Mouse (Mus musculus) heart, postnatal 0 days (tissue): ENCODE data around the gene Zbtb8os. TPM values are rescaled to one million over a fixed set of nuclear protein-coding genes. Genes with fewer than 3 reads are reported as not detected.

Experiments used
- ATAC-seq: fragments of 200-750 bp; cut with Nextera tagmentation; 2 replicates; pipeline ENCODE4 v1.8.0; 2017; ENCODE audit warnings: low read depth, moderate number of reproducible peaks, moderate library complexity; ENCODE audit not compliant: insufficient read depth
- DNase-seq: peaks from one replicate; pipeline ENCODE4 v3.0.0-alpha.2; 2016; ENCODE audit warnings: low spot score
- H3K27ac ChIP-seq: fragments of 300-500 bp; sonication (generic); 2 replicates; pipeline ENCODE4 v1.5.1; 2014; ENCODE audit warnings: low read depth, mild to moderate bottlenecking
- H3K27me3 ChIP-seq: fragments of 300-500 bp; sonication (generic); 2 replicates; pipeline ENCODE4 v1.6.1; 2014; ENCODE audit warnings: low read length, mixed read lengths; ENCODE audit not compliant: control insufficient read depth, insufficient read depth
- H3K36me3 ChIP-seq: fragments of 300-500 bp; sonication (generic); replicated peaks from 2 replicates; pipeline ENCODE4 v1.6.1; 2014; ENCODE audit warnings: low read length, mixed read lengths; ENCODE audit not compliant: control insufficient read depth, insufficient read depth
- H3K4me1 ChIP-seq: fragments of 300-500 bp; sonication (generic); 2 replicates; pipeline ENCODE4 v1.6.1; 2014; ENCODE audit warnings: antibody characterized with exemption; ENCODE audit not compliant: control insufficient read depth, insufficient read depth
- H3K4me2 ChIP-seq: fragments of 300-500 bp; sonication (generic); 2 replicates; pipeline ENCODE4 v1.6.1; 2014; ENCODE audit warnings: low read depth, mild to moderate bottlenecking, low read length, moderate library complexity
- H3K4me3 ChIP-seq: fragments of 300-500 bp; sonication (generic); 2 replicates; pipeline ENCODE4 v1.5.1; 2014; ENCODE audit warnings: low read depth, low read length
- H3K9ac ChIP-seq: fragments of 300-500 bp; sonication (generic); replicated peaks from 2 replicates; pipeline ENCODE4 v1.6.1; 2014; ENCODE audit warnings: low read depth, low read length, mixed read lengths
- H3K9me3 ChIP-seq: fragments of 300-500 bp; sonication (generic); replicated peaks from 2 replicates; pipeline ENCODE4 v1.6.1; 2016; ENCODE audit warnings: low read length; ENCODE audit not compliant: control insufficient read depth
- CTCF ChIP-seq: IDR thresholded peaks from 2 replicates; pipeline ENCODE4 v1.5.1; 2016; ENCODE audit warnings: antibody characterized with exemption, control low read depth, low read depth
- EP300 ChIP-seq: IDR thresholded peaks from 2 replicates; pipeline ENCODE4 v1.6.1; 2016; ENCODE audit warnings: antibody characterized with exemption, low read depth
- WGBS: fragments of 180-500 bp; shearing (Covaris S2); extraction: QIAGEN DNeasy Blood & Tissue Kit; methylation state at CpG from one replicate; pipeline ENCODE4 v1.1.7; 2014; 5-methylcytosine and 5-hydroxymethylcytosine counted together
- polyA plus RNA-seq: library from polyadenylated mRNA; unstranded; fragments of >200 nt; fragmentation: Nextera tagmentation; extraction: Ambion mirVana; gene quantifications from 2 replicates; pipeline ENCODE4 v1.2.1, GENCODE M21; 2015
- total RNA-seq: library from RNA; depleted of rRNA; stranded (reverse); fragments of >200 nt; gene quantifications from 2 replicates; pipeline ENCODE4 v1.2.3, GENCODE M21; 2014; ENCODE audit warnings: low replicate concordance

Gene Zbtb8os
- total and polyA plus RNA-seq, 2 experiments from 2014 or later, result 13.5 to 32.2 TPM

DNA sequence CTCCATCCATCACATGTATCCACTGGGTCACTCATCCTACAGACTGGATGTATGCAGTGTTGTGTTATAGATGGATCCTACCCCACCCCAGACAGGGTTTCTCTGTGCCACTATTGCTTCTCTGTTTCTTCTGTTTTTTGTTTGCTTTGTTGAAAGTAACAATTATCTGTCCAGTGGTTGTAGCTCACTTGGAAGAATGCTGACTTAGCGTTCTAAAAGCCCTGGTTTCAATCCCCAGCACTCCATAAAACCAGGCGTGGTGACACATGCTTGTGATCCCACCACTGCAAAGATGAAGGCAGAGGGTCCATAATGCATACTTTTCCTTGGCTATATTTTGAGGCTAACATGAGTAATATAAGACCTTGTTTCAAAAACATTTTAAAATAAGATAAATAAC is 7.2 kb downstream of the Zbtb8os start:
- ATAC-seq, result no peak
- no peak overlapping the region for H3K4me2 ChIP-seq
- TF ChIP-seq EP300, result no peak
- H3K36me3 ChIP-seq, result peaks cover 29% of the 10 kb centered on the region
- H3K4me3 ChIP-seq, result no peak overlapping the region
- no peaks in the 10 kb centered on the region for H3K27me3 ChIP-seq
- H3K27ac ChIP-seq, result no peak overlapping the region
- no peak for DNase-seq
- 77% methylated on average over 2 of the region's 2 CpGs for WGBS
- no peaks in the 10 kb centered on the region for H3K4me1 ChIP-seq
- H3K9me3 ChIP-seq, result 0 out of 2 replicates have a peak, but pooled peaks cover 2% of the 10 kb centered on the region
- H3K9ac ChIP-seq, result no peak overlapping the region

DNA sequence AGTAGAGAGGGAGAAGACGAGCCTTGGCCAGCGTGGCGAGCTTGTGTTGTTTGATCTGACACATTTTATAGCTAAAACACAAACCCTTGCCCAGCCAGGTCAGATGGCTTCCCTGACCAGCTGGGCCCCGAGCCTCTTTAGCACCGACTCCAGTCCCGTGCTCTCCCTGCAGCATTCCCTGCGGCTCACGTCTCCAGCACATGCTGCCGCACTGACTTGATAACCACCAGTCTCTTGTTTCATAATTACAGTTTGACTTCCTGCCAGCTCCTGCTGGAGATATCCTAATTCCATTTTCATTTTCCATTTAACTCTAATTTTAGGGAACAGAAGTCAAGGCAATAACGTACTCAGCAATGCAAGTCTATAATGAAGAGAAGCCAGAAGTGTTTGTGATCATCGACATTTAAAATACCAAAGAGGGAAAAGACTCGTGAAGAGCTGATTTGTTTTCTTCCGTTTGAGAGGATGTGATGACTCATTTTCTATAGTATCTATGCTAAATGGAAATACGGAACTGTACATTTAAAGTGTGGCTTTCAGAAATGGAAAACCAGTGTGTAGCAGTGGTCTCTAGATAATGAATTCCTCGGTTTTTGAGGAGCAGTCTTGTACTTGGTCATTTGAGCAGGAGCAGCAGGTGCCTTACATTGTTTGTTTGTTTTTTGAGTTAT is 11.1 kb downstream of the Zbtb8os start:
- H3K36me3 ChIP-seq, result peaks cover 24% of the 10 kb centered on the region
- H3K27ac ChIP-seq, result peak overlapping the region; percentile 54
- H3K4me2 ChIP-seq, result no peak overlapping the region
- WGBS, result 31% methylated on average over 15 of the region's 15 CpGs
- H3K9me3 ChIP-seq, result 0 out of 2 replicates have a peak, but pooled peaks cover 2% of the 10 kb centered on the region
- no peaks in the 10 kb centered on the region for H3K27me3 ChIP-seq
- no peaks in the 10 kb centered on the region for H3K4me1 ChIP-seq
- peak; percentile 68 for ATAC-seq
- DNase-seq, result peak; percentile 57
- H3K9ac ChIP-seq, result no peak overlapping the region
- H3K4me3 ChIP-seq, result no peak overlapping the region
- TF ChIP-seq EP300, result no peak
- no peak for TF ChIP-seq CTCF

DNA sequence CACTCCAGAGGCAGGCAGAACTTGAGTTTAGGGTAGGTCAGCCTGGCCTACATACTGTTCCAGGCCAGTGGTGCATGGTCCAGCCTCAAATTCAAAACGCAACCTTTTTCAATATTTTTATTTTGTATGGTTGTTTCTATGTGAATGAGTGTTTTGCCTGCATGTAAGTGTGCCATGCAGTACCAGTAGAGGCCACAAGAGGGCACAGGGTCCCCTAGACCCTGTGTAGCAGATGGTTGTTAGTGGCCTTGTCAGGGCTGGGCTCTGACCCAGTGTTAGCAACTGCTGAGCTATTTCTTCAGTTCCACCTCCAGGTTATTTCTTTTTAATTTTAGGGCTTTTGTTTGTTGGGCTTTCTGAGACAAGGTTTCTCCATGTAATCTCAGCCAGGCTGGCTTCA is 15.1 kb downstream of the Zbtb8os start:
- Histone ChIP-seq H3K4me3 (no peak overlapping the region), H3K36me3 (peaks cover 24% of the 10 kb centered on the region), H3K4me1 (no peaks in the 10 kb centered on the region), H3K9me3 (no peaks in the 10 kb centered on the region), H3K27me3 (no peaks in the 10 kb centered on the region), H3K9ac (no peak overlapping the region), H3K4me2 (no peak overlapping the region), H3K27ac (no peak overlapping the region)
- DNase-seq (peak; percentile 71), ATAC-seq (peak; percentile 77)
- TF ChIP-seq CTCF, result peak; percentile 97
- no peak for TF ChIP-seq EP300
- 0% methylated on average over 1 of the region's 1 CpGs for WGBS

GRCm38 (mm10) chr4:129351111-129351510 is 15.6 kb downstream of the Zbtb8os start:
- WGBS, result 65% methylated on average over 6 of the region's 6 CpGs
- Histone ChIP-seq H3K4me2 (no peak overlapping the region), H3K27me3 (no peaks in the 10 kb centered on the region), H3K4me1 (no peaks in the 10 kb centered on the region), H3K27ac (0 out of 2 replicates have a peak overlapping the region, but pooled peaks have one; percentile 11), H3K9ac (no peak overlapping the region), H3K9me3 (no peaks in the 10 kb centered on the region), H3K4me3 (no peak overlapping the region), H3K36me3 (peaks cover 28% of the 10 kb centered on the region)
- no peak for ATAC-seq
- DNase-seq, result no peak
- no peak for TF ChIP-seq CTCF
- TF ChIP-seq EP300, result no peak

DNA sequence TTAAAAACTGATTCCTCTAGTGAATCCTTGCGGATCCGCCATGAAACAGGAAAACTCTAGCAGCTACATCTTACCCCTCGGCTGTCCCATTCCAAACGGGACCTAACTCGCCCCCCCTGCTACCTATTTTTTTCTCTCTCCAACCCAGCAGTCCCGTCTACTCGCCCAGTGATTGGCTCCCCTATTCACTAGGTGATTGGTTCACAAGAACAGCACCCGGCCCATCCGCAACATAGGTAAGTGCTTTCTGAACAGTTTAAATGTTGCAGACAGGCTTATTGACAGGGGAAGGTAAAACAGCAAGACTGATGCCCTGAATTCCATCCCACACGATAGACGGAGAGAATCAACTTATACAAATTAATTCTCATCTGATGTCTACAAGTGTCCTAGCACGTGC is 17.7 kb downstream of the Zbtb8os start:
- Histone ChIP-seq H3K27me3 (no peaks in the 10 kb centered on the region), H3K9ac (no peak overlapping the region), H3K27ac (no peak overlapping the region), H3K4me1 (no peaks in the 10 kb centered on the region), H3K36me3 (peaks cover 41% of the 10 kb centered on the region), H3K4me3 (no peak overlapping the region), H3K9me3 (no peaks in the 10 kb centered on the region), H3K4me2 (no peak overlapping the region)
- DNase-seq (no peak), ATAC-seq (no peak)
- TF ChIP-seq CTCF (no peak), EP300 (no peak)
- 88% methylated on average over 12 of the region's 12 CpGs for WGBS

- H3K4me3 ChIP-seq, result no peak overlapping the region
- peaks cover 46% of the 10 kb centered on the region for H3K36me3 ChIP-seq
- DNase-seq (no peak), ATAC-seq (no peak)
- TF ChIP-seq CTCF (no peak), EP300 (no peak)
- H3K4me2 ChIP-seq, result no peak overlapping the region
- 69% methylated on average over 15 of the region's 15 CpGs for WGBS
- no peaks in the 10 kb centered on the region for H3K9me3 ChIP-seq
- H3K27ac ChIP-seq, result no peak overlapping the region
- no peaks in the 10 kb centered on the region for H3K27me3 ChIP-seq
- H3K4me1 ChIP-seq, result no peaks in the 10 kb centered on the region
- no peak overlapping the region for H3K9ac ChIP-seq
Measured at GRCm38 (mm10) chr4:129354236-129354635, 18.7 kb downstream of the Zbtb8os start.
